Mouse (Mus musculus): ENCODE data around the gene Msx1. TPM values are rescaled to one million over a fixed set of nuclear protein-coding genes. Genes with fewer than 3 reads are reported as not detected.

Gene Msx1
- polyA plus RNA-seq (2015; fragmentation: Illumina TruSeq; extraction: RNeasy Lipid Tissue Mini Kit (QIAGEN cat#74804); ENCODE audit: low read depth, low replicate concordance) = 5.2 TPM

GRCm38 (mm10) chr5:37824461-37824795, at the start of gene Msx1:
Gene Msx1 (minus strand): TSS chr5:37824583.

Other genes starting within 250 kb of the Msx1 start
- 1.8 TPM for gene Stk32b, start 107.4 kb downstream of the Msx1 start, polyA plus RNA-seq (2015; fragmentation: Illumina TruSeq; extraction: RNeasy Lipid Tissue Mini Kit (QIAGEN cat#74804); ENCODE audit: low read depth, low replicate concordance)
- 2.0 TPM for gene Cytl1, start 89.1 kb downstream of the Msx1 start, polyA plus RNA-seq (2015; fragmentation: Illumina TruSeq; extraction: RNeasy Lipid Tissue Mini Kit (QIAGEN cat#74804); ENCODE audit: low read depth, low replicate concordance)
- gene Stx18, start 214.2 kb upstream of the Msx1 start, polyA plus RNA-seq (2015; fragmentation: Illumina TruSeq; extraction: RNeasy Lipid Tissue Mini Kit (QIAGEN cat#74804); ENCODE audit: low read depth, low replicate concordance) = 56.5 TPM